Mouse (Mus musculus) sigmoid colon, adult 10 weeks (tissue): ENCODE data around the gene Unc13a. TPM values are rescaled to one million over a fixed set of nuclear protein-coding genes. Genes with fewer than 3 reads are reported as not detected.

Source experiments
- polyA plus RNA-seq: library from polyadenylated mRNA; stranded (reverse); fragments of 350-450 nt; fragmentation: Illumina TruSeq; extraction: RNeasy Lipid Tissue Mini Kit (QIAGEN cat#74804); gene quantifications from one replicate; pipeline ENCODE4 v1.2.3, GENCODE M21; 2014; ENCODE audit warnings: low read depth, low replicate concordance

The Unc13a gene
- 0.35 TPM for polyA plus RNA-seq

DNA sequence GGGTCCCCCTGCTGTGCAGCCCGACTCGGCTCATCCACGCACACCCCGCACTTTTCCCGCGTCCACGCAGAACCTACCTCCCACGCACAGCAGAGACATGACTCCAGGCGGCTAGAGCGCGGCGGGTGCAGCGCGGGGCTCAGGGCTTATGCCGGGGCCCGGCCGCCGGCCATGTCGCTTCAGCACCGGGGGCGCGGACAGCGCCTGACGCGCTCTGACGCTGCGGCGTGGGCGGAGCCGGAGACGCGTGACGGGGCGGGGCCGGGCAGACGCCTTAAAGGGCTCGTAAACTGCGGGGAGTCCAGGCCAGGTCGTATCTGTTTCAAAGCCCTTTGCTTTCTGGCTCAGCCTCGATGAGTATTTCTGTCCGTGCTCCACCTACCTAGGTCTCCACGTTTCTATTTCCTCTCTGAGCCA lies at the start of gene Unc13a:
Gene Unc13a (minus strand): TSS at position 209 of the 417 bp plus-strand sequence.

DNA sequence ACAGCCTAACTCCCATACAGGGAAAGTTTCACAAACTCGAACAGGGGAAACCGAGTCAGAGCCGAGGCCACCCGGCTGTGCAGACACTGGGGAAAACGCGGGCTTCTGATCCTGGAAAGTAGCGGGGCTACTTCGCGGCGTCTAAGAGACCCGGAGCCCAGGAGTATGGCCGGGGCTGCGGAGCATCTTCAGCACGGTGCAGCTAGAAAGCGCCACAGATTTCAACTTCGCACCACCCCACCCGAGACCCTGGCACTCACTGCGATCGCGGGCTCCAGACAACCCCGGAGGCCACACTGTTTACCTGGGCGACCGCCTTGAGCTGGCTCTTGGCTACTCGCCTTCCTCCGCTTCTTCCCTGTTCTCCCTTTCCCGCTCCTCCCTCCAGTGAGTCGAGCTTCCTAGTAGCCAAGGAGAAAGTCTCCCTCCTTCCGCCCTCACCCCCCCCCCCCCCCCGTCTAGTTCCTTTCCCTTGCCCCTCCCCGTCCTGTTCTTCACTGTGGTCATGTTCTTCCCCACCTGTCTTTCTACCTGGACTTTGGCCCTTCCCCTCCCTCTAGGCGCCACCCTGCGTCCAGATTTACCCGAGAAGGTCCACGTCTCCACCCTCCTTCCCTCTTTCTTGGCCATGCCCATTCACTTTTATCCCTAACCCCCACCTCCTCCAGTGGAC lies 30.0 kb upstream of the Unc13a start, which contains the start of gene B3gnt3:
Gene B3gnt3 (minus strand): TSS at position 376 of the 673 bp plus-strand sequence.

GRCm38 (mm10) chr8:71689028-71689427 lies 17.5 kb upstream of the Unc13a start, which contains the start of gene Insl3:
Gene Insl3 (plus strand): TSS chr8:71689214.

DNA sequence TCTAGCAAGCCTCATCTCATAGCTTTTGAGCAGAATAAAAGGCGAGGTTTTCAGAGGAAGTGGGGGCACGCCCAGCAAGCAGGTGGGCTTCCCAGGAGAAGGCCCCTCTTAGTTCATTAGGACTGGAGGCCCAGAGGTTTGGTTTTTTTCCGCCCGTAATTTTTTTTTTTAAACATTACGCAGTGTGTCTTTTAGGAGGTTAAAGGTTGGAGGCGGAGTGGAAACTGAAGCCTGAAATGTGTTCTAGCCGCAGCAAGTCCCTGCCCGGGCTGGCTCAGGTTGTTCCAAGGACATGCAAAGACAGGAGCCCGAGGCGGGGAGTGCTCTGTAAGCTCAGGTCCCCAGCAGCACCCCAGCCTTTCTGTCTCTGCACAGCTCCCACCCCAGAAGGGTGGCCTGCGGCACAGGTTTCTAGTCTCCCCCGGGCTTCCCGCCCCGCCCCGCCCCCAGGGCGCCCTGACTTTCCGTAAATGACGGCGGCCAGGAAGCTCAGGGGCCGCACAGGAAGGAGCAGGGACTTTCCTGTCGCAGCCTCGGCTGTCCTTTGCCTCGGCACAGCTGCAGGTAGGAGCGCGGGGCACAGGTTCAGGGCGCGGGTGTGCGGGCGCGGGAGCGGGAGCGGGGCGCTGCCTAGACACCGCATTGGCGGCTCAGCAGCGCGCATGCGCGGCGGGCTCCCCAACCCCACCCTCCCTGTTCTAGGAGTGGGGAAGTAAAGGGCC lies 4.6 kb upstream of the Unc13a start, which contains the start of gene Jak3:
Gene Jak3 (plus strand): TSS at position 277 of the 722 bp plus-strand sequence.

DNA sequence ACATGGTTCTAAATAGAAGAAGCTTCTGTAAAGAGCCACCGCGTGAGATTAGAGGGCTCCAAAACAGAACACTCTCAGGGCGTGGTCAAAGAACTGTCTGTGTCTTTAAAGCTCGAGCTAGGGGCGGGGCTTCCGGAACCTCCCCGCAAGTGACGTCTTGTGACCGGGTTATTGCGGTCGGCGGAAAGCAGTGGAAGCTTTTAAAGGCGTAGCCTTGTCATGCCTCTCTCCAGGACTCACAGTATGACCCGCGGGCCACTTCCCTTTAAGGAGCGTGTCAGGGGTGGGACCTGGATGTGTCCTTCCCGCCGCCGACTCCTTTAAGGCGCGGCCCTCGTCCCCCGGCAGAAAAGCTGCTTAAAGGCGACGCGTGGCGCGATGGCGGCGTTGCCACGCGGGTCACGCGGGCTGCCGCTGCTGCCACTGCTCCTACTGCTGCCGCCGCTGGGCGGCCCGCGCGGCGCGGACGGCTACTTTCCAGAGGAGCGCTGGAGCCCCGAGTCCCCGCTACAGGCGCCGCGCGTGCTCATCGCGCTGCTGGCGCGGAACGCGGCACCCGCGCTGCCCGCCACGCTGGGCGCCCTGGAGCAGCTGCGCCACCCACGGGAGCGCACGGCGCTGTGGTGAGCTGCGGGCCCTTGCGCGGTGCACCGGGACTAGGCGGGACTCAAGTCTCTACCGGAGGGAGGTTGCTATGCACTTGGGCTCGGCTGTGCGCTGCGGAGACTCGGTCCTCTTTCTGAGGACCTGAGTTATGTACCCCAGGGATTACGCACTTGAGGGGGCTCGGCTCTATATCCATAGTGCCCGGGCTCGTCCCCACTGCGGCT lies 60.5 kb downstream of the Unc13a start, which contains the start of gene Colgalt1:
Gene Colgalt1 (plus strand): TSS at position 177 of the 830 bp plus-strand sequence.

DNA sequence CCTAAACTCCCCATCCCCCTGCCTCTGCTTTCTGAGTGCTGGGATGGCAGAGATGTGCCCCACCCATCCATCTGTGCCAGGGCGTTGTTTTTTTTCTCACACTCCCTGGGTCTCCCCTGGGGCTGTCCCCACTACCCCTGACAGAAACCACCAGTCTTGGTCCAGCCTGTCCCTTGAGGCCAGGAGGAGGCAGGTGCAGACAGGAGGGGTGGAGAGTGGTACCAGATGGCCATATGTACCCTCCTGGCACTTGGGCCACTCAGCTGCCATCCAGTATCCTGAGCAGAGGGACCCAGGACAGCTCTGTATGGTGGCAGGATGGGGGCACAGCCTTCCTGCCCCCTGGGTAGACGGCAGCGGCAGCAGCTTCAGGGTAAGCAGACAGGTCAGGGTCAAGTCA lies 74.1 kb downstream of the Unc13a start, which contains the start of gene Fam129c:
Gene Fam129c (plus strand): TSS at position 198 of the 400 bp plus-strand sequence.

GRCm38 (mm10) chr8:71591471-71592373 lies 79.8 kb downstream of the Unc13a start, which contains the start of gene Pgls:
Gene Pgls (plus strand): TSS chr8:71592176.

Other genes starting within 250 kb of the Unc13a start
- gene Abhd8, start 208.1 kb downstream of the Unc13a start, polyA plus RNA-seq = 0.32 TPM
- gene Mrpl34, start 206.8 kb downstream of the Unc13a start, polyA plus RNA-seq = 8.3 TPM
- 2.8 TPM for gene Dda1, start 202.6 kb downstream of the Unc13a start, polyA plus RNA-seq
- gene Ano8, start 185.8 kb downstream of the Unc13a start, polyA plus RNA-seq = 2.6 TPM
- gene Gtpbp3, start 183.7 kb downstream of the Unc13a start, polyA plus RNA-seq = 2.2 TPM
- 2.2 TPM for gene Plvap, start 160.0 kb downstream of the Unc13a start, polyA plus RNA-seq
- not detected for gene Ccdc194, start 146.0 kb downstream of the Unc13a start, polyA plus RNA-seq
- gene Bst2, start 134.3 kb downstream of the Unc13a start, polyA plus RNA-seq = 1.5 TPM
- 3.3 TPM for gene Mvb12a, start 128.8 kb downstream of the Unc13a start, polyA plus RNA-seq
- gene Tmem221, start 112.9 kb downstream of the Unc13a start, polyA plus RNA-seq = not detected
- gene Nxnl1, start 105.2 kb downstream of the Unc13a start, polyA plus RNA-seq = not detected
- gene Slc27a1, start 102.9 kb downstream of the Unc13a start, polyA plus RNA-seq = 2.5 TPM
- gene Pgls, start 79.6 kb downstream of the Unc13a start, polyA plus RNA-seq = 0.76 TPM
- gene Fam129c, start 74.1 kb downstream of the Unc13a start, polyA plus RNA-seq = 1.0 TPM
- 44.9 TPM for gene Colgalt1, start 60.8 kb downstream of the Unc13a start, polyA plus RNA-seq
- not detected for gene Jak3, start 4.5 kb upstream of the Unc13a start, polyA plus RNA-seq
- gene Insl3, start 17.5 kb upstream of the Unc13a start, polyA plus RNA-seq = not detected
- gene B3gnt3, start 30.0 kb upstream of the Unc13a start, polyA plus RNA-seq = 169 TPM
- 0.38 TPM for gene Fcho1, start 54.0 kb upstream of the Unc13a start, polyA plus RNA-seq
- gene Zfp709, start 210.3 kb upstream of the Unc13a start, polyA plus RNA-seq = 18.0 TPM
- 8.5 TPM for gene Zfp882, start 236.9 kb upstream of the Unc13a start, polyA plus RNA-seq
- gene Zfp617, start 236.9 kb upstream of the Unc13a start, polyA plus RNA-seq = 149 TPM